Mouse (Mus musculus): ENCODE data around the gene Mapkapk2. TPM values are rescaled to one million over a fixed set of nuclear protein-coding genes. Genes with fewer than 3 reads are reported as not detected.
"Not testable (repeated sequence)": the region's sequence is repeated elsewhere in the genome, so short reads cannot be mapped to it uniquely, and the experiment has no call there.

Mapkapk2 gene
- total RNA-seq, 2 experiments from 2014 or later: 204 to 224 TPM

DNA sequence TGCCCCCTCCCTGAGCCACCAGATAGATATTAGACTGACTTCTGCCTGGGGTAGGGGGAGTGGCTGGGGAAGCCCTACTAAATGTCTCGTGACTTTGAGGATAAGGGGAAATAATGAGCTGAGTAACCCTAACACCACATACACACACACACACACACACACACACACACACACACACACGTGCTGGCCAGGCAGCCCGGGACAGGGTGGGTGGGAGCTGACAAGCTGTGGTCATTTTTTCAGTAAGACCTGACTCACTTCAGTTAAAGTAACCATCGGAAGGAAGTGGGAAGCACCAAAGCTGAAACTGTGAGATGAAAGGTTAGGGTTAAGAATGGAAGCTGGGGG is 71.8 kb downstream of the Mapkapk2 start:
- DNase-seq: no peak
- intact Hi-C loops (cut with DNase I): no loop called here

DNA sequence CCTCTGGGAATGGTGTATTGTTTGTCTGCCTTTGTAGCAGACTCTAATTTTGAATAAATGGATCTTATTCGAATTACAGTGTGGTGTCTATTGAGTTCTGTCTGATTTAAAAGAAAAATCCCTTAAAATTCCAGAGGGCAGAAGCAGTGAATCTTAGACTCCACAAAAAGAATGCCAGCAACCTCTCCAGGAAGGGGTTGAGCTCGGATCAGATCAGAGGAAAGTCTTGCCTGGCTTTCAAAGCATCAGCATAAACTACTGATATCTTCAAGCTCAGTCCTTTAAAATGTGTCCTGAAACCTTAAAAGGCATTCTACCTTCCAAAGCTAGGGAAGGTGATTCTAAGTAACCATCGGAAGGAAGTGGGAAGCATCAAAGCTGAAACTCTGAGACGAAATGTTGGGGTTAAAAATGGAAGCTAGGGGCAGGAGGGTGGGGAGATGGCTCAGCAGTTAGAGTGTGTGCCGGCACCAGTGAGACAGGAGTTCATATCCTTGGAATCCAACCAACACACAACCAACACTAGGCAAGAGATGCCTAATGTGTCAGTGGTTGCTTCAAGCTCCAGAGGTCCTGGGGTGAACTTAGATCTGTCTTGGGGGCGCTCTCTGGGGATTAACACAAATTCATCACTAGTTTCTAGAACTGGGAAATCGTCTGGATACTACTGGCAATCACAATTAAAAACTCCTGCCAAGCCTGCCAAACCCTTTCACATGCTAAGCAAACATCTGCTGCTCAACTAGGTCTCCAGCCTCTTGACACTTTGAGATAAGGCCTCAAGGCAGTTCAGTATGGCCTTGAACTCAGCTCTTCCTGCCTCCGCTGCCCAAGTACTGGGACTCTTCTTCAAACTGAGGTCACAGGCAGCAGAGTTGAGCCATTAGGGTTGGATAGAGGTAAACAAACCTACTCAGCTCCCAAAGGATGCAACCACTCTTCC is 72.5 kb downstream of the Mapkapk2 start:
- intact Hi-C loops (cut with DNase I): no loop called here
- no peak for DNase-seq

DNA sequence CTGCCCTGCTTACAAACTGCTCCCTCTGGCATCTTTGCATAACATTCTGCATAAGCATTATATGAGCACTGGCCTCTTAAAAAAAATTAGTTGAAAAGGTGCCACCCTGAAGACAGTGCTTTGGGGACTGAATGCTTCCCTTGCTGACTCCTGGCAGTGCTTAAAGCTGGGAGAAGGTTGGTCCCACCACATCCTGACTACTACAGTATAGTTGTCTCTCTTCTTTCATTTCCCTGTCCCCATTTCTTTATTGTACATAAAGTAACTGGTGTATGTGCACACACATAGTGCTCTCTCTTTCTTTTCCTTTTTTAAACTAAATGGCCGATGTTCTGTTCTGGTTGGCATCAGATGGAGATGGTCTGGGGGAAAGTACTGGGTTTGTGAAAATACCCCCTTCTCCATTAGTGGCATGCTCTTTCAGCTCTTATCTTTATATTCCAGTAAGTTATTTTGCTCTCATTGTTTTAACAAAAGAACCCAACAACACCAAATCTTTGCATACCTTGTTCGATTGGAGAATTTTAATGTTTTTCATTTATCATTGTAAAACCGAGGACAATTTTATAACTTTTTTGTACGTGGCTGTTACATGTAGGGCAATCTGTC is 74.3 kb downstream of the Mapkapk2 start:
- intact Hi-C loops (cut with DNase I); DNase-seq: not testable (repeated sequence)

DNA sequence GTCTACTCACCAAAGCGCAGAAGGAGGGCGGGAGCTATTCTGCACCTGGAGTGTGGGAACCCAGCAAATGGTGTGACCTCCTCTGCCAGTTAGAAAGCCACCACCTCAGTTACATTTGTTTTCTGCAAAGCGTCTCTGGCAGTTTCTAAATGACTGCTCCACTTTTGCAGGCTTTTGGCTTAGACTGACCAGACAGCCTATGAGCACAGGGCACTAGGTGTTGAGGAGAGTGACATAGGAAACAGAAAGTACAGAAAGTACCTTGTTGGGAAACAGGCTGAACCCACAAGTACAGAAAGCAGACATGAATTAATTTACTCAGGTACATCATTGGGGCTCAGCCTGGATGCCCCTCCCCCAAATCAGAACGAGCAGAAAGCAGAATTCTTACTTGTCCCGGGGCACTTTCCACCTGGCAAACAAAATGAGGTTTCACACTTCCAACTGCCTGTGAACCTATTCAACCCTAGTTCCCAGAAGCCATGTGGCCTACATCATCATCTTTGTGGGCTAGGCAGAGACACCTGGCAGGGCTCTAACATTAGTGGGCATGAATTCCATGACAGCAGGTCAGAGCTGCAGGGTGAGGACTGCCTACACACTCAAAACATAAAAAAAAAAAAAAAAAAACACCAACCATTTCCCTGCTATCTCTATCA is 74.9 kb downstream of the Mapkapk2 start:
- intact Hi-C loops (cut with DNase I): no loop called here
- no peak for DNase-seq

DNA sequence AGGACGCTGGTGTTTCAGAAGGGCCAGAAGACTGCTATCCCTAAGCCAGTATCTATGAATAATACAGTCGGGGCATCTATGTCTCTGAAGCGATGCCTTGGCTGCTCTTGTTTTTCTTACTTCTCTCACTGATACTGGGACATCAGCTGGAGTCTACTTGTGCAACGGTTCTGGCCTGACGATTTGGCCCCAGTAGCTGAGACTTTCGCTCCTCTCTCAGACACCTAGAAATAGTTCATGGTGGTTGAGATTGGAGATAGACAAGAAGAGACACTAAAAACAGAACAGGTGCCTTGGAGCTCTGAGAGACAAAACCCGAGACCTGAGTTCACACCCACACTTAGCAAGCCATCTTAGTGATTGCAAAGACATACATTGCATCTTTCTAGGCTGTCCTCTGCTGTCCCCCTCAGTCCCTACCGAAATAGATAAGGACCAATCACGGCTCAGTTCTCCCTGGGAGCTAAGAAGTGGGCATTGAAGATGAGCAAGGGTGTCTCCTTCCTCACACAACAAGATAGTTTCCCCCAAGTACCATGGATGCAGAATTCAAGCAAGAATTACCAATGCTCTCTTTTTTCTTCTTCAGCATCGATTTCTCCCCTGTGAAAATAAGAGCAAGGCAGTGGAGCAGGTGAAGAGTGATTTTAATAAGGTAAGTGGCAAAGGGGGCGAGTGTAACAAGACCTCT is 75.6 kb downstream of the Mapkapk2 start:
- intact Hi-C loops (cut with DNase I): no loop called here
- DNase-seq: no peak

DNA sequence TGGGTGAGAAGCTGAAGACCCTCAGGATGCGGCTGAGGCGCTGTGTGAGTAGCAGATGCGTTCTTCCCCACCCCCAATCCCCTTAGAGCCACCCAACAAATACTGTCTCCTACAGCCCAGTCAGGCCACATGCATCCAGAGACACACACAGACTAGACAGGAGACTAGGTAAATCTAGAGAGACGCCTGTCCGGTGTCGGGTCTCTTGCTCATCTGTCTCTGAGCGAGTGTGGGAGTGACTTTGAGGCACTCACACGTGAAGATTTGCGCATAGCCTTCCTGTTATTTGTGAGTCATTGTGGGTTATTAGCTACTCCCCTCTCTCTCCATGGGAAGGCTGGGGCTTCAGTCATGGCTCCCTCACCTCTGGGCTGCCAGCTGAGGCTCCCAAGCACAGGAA is 76.2 kb downstream of the Mapkapk2 start:
- no peak for DNase-seq
- intact Hi-C loops (cut with DNase I): no loop called here

DNA sequence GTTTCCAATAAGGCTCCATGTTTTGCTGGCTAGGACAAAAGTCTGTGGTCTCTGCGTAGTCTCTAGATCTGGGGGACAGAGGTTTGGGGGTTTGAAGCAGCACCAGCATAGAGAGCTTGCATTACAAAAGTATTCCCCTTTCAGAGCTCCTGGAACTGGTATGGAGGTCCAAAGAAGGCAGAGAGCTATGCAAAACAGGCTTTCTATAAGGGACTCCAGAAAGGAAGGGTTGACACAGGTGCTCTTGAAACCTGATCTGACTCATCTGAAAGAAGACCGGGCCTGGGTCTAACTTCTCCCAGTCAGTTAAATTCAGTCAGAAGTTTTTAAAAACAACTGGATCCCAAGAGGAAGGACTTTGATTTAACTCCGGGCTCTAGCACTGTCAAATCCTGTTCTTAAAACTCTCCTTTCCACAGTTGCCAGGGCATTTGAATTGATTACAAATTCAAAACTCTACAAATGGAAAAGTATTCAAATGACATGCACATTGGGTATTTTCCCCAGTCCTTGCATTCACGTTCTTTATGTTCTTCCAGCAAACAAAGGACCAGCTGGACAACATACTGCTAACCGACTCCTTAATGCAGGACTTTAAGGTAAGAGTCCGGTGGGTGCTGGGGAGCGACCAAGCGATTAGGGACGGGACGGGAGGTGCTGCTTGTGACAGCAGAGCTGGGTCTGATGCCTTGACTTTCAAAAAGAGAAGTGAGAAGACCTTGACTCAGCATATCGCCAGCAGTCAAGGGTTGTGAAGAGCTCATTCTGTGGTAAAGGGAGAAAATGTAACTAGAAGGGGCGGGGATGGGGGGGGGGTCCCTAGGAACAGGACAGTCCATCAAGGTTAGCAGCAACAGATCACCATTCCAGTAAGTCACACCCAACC is 77.0 kb downstream of the Mapkapk2 start:
- DNase-seq: no peak
- intact Hi-C loops (cut with DNase I): no loop called here

DNA sequence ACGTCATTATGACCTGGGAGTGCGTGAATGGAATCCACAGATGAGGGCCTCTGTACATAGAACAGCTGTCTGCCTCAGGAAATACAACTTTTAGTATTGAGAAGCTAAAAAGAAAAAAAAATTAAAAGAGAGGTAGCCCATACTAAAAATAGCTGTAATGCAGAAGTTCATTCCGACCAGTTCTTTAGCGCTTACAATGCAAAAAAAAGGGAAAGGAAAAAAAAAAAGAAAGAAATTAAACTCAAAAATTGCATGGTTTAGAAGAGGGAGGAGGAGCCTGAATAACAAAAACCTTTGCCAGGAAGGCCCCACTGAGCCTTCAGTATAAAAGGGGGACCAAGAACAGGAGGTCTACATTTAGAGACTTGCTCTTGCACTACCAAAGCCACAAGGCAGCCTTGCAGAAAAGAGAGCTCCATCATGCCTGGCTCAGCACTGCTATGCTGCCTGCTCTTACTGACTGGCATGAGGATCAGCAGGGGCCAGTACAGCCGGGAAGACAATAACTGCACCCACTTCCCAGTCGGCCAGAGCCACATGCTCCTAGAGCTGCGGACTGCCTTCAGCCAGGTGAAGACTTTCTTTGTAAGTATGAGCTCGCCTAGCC is 78.0 kb downstream of the Mapkapk2 start, which contains the start of gene Il10:
Gene Il10, plus strand, starts transcription at position 354 of the 607 bp plus-strand sequence.
- intact Hi-C loops (cut with DNase I): no loop called here

DNA sequence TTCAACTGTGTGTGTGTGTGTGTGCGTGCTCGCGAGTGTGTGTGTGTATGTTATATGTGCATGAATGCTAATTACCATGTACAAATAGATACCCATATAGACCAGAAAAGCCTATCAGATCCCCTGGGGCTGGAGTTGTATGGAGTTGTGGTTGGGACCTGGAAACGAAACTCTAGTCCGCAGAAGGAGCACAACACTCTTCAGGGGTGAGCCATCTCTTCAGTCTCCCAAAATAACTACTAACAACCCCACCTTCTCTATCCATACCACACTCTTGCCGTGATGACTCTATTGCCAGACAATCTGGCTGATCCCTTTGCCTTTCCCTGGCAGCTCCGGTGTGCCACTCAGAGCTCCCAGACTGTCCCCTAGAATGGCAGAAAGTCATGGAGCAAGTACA is 81.7 kb downstream of the Mapkapk2 start:
- DNase-seq: no peak
- intact Hi-C loops (cut with DNase I): no loop called here

More for the DNA sequence above, 78.0 kb downstream of the Mapkapk2 start, which contains the start of gene Il10:
- no peak for DNase-seq

DNA sequence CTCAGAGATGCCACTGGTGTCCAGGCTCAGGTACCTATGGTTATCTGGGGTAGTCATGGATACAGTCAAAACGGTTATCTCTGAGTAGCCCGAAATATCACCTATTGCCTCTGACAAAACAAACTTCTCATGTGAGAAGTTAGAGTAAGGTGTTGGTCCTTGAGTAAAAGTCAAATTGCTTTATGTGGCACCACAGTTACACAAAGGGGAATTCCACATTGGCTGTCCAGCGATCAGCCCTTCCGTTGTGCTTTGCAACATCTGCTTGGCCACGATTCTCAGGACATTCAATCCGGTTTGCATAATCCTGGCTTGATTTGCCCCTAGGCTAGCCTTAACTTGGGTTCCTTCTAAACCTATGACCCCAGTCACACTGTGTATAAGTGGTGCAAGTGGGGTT is 82.3 kb downstream of the Mapkapk2 start:
- no peak for DNase-seq
- intact Hi-C loops (cut with DNase I): no loop called here

DNA sequence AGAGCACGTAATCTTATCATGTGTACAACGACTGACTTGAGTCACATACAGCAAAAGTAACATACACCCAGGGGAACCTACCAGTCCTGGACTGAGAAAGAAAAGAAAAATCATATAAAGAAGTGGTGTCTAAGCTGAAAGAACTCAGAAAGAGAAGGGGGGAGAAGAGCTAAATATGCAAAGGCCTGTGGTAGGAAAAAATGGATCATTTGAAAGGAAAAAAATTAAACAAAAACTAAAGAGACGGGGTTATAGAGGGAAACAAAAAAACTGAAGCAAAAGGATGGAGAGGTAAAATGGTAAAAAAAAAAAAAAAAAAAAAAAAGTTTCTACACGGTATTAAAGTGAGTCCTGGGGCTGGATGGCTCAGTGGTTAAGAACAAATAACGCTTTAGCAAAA is 83.7 kb downstream of the Mapkapk2 start:
- intact Hi-C loops (cut with DNase I): no loop called here
- DNase-seq: no peak

DNA sequence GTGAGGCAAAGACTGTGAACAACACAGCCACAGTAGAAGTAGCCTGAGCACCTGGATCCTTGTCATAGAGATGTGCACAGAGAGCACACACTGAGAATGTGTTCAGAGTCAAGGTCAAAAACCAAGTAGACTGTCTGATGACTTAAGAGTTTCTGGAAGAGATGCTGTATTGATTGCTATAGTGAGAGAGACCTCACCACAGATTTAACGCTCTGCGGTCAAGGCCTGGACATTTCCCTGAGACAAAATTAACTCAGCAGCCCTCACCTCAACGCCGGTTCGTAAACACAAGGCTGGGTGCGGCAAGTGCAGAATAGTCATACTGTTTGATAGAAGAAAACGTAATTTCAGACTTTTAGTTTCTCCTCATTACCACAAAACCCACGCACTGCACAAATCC is 85.1 kb downstream of the Mapkapk2 start:
- DNase-seq: no peak
- intact Hi-C loops (cut with DNase I): no loop called here

DNA sequence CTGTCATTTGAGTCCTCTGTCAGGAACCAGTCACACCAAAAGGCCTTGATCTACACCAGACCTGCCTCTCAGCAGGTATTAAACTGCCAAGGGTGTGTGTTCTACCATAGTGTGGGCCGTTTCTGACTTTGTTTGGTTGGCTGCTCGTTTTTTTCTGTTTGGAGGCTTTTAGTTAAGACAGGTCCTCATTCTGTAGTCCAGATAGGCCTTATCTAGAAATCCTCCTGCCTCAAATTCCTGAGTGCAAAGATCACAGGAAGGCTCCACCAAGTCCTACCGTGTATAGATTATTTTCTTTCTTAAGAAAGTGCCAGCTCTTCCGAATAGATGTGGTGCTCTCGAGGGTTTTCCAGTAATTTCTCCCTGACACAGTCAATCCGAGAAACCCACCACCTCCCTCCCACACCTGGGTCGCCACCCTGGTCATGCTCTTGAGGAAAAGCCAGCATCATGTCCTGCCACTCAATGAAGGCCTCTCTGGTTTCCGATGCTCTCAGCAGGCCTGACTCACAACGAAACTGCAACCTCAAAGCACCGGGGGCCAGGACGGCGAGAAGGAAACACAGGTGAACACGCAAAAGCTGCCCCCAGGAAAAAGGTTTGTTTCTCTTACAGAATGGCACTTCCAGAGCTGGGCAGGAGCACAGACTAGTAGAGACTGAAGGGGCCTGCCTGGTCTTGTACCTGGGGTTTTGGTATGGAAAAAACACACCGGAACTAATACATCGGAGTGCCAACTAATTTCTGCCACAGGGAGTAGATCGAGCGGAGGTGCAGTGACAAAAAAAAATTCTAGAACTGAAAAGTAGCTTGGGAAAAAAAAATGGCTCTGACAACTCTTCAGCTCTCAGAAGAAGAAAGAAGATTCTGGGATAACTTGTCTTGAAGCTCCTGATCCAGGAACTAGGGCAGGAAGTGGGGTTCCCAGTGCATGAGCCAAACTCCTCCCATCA is 87.1 kb downstream of the Mapkapk2 start:
- intact Hi-C loops (cut with DNase I): no loop called here
- no peak for DNase-seq

DNA sequence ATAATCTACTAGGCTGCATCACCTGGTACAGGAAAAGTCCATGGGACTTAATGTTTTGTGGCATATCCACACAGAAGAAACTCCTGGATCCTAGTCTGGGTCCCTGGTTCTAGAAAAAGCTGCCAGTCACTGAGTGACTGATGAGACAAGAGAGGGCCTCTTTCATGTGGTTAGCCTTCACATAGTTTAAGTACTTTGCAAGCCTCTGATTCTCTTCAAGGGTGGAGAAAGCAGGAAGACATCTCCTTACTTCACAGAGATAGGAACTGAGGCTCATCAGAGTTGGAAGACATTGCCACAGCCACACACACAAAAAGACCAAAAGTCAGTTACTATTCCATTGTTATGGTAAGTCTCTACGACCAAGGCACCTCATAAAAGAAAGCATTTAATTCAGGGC is 91.6 kb downstream of the Mapkapk2 start:
- intact Hi-C loops (cut with DNase I): no loop called here

More for the DNA sequence above, 91.6 kb downstream of the Mapkapk2 start:
- DNase-seq: no peak
